Mouse (Mus musculus) ES-E14 (cell line): ENCODE data around the gene Blvra. TPM values are rescaled to one million over a fixed set of nuclear protein-coding genes. Genes with fewer than 3 reads are reported as not detected.

Experiments
- DNase-seq: peaks from one replicate; pipeline ENCODE4 v3.0.0-alpha.2; 2013; ENCODE audit warnings: low read depth, low spot score
- H3K27ac ChIP-seq: 2 replicates; pipeline ENCODE4 v1.5.1; 2012; ENCODE audit warnings: low read depth, mild to moderate bottlenecking, low read length, moderate library complexity, mixed read lengths; ENCODE audit not compliant: poor library complexity, insufficient read depth, severe bottlenecking
- H3K36me3 ChIP-seq: 2 replicates; pipeline ENCODE4 v1.6.1; 2012; ENCODE audit warnings: mild to moderate bottlenecking, low read length, moderate library complexity, mixed read lengths; ENCODE audit not compliant: control insufficient read depth, poor library complexity, insufficient read depth, severe bottlenecking
- H3K4me1 ChIP-seq, 2 experiments: fragments of 150-350 bp in 1 of 2; sonication (generic) in 1 of 2; 2 replicates each; pipeline ENCODE4 v1.6.1; 2012; ENCODE audit warnings: low read length in 2 of 2, mild to moderate bottlenecking in 1 of 2, mixed read lengths in 1 of 2; ENCODE audit not compliant: control insufficient read depth in 2 of 2, insufficient read depth in 2 of 2, poor library complexity in 1 of 2
- H3K4me3 ChIP-seq, 2 experiments: fragments of 150-350 bp in 1 of 2; sonication (generic) in 1 of 2; 2 replicates each; pipeline ENCODE4 v1.5.1; 2012; ENCODE audit warnings: low read length in 2 of 2, low read depth in 1 of 2, mild to moderate bottlenecking in 1 of 2, mixed read lengths in 1 of 2; ENCODE audit not compliant: insufficient read depth in 1 of 2, poor library complexity in 1 of 2, severe bottlenecking in 1 of 2
- H3K9ac ChIP-seq: 2 replicates; pipeline ENCODE4 v1.6.1; 2012; ENCODE audit warnings: low read depth, mild to moderate bottlenecking, low read length, mixed read lengths; ENCODE audit not compliant: poor library complexity, insufficient read depth, severe bottlenecking
- H3K9me3 ChIP-seq: fragments of 150-350 bp; sonication (generic); 2 replicates; pipeline ENCODE4 v1.6.1; 2012; ENCODE audit warnings: low read depth, mild to moderate bottlenecking, low read length; ENCODE audit not compliant: control insufficient read depth, insufficient read depth
- CHD2 ChIP-seq: IDR thresholded peaks from 2 replicates; pipeline ENCODE4 v1.6.1; 2014; ENCODE audit warnings: mild to moderate bottlenecking, low read depth, low read length, inconsistent platforms
- HCFC1 ChIP-seq: IDR thresholded peaks from 2 replicates; pipeline ENCODE4 v1.6.1; 2012; ENCODE audit warnings: low read length, inconsistent platforms, borderline replicate concordance; ENCODE audit not compliant: insufficient read depth
- MAFK ChIP-seq: IDR thresholded peaks from 2 replicates; pipeline ENCODE4 v1.6.1; 2014; ENCODE audit warnings: mild to moderate bottlenecking, low read depth, low read length, inconsistent platforms; ENCODE audit not compliant: insufficient read depth
- ZC3H11A ChIP-seq: IDR thresholded peaks from 2 replicates; pipeline ENCODE4 v1.6.1; 2012; ENCODE audit warnings: low read depth, mild to moderate bottlenecking, inconsistent platforms, low read length, borderline replicate concordance
- ZNF384 ChIP-seq: IDR thresholded peaks from 2 replicates; pipeline ENCODE4 v1.6.1; 2012; ENCODE audit warnings: low read depth, low read length, inconsistent platforms
- in situ Hi-C, 2 experiments: fragments of 600-800 bp; cut with MboI; formaldehyde crosslinking; loops; one replicate each; pipeline ENCODE4 v1.15.1; 2025; ENCODE audit warnings: low sequenced_read_pairs in 2 of 2, inconsistent platforms in 1 of 2; ENCODE audit not compliant: unreplicated experiment in 2 of 2
- total RNA-seq: library from RNA; depleted of rRNA; stranded (reverse); fragments of 300-350 nt; gene quantifications from 2 replicates; pipeline ENCODE4 v1.2.3, GENCODE M21; 2012

The Blvra gene
- total RNA-seq, 1 experiment = 11.6 TPM

DNA sequence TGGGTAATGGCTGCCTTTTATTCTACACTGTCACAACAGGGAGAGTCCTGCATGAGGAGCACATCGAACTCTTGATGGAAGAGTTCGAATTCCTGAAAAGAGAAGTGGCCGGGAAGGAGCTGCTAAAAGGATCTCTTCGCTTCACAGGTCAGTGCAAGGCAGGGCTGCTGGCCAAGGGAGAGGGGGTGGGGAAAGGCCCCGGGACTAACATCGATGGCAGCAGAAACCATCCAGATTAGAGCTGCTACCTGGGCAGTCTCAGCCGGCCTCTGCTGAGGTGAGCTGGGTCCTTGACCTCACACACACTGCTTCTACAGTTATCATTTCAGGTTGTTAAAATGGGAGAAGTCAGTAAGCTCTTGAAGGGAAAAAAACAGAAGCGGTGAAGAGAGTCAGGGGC lies 21.5 kb downstream of the Blvra start:
- in situ Hi-C loops = no loop called here
- H3K36me3 ChIP-seq = peaks cover 4% of the 10 kb centered on the region; the same call in 1 of the 2 replicates
- no peak overlapping the region for H3K9ac ChIP-seq
- no peak for DNase-seq
- H3K4me3 ChIP-seq = no peak overlapping the region
- no peaks in the 10 kb centered on the region for H3K9me3 ChIP-seq
- H3K27ac ChIP-seq = no peak overlapping the region
- TF ChIP-seq HCFC1 (no peak), CHD2 (no peak), ZNF384 (no peak), MAFK (no peak), ZC3H11A (no peak)
- H3K4me1 ChIP-seq = peaks cover 0 to 3% of the 10 kb centered on the region in 2 experiments; a peak in 1 of 4 replicates

DNA sequence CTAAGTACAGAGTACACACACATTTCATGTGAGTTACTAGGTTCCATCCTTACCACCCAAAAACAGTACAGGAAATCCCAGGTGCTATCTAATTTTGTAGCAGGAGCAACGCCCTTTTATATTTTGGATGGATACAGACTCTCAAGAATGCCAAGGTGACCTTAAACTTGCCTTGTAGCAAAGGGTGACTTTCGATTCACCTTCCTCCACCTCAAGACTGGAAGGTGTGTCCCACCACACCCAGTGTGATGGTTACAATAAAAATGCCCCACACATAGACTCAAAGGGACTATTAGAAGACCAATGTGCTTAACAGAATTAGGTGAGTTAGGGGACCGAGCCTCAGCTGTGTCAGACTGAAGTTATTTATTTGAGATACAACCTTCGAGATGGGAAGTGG lies 38.5 kb downstream of the Blvra start:
- H3K36me3 ChIP-seq = peaks cover 51% of the 10 kb centered on the region
- H3K27ac ChIP-seq = no peak overlapping the region
- no peak overlapping the region for H3K9ac ChIP-seq
- H3K9me3 ChIP-seq = no peaks in the 10 kb centered on the region; the same call in 1 of the 2 replicates
- H3K4me1 ChIP-seq = peaks cover 0 to 5% of the 10 kb centered on the region in 2 experiments; a peak in 3 of 4 replicates
- no peak for TF ChIP-seq HCFC1
- no peak for TF ChIP-seq ZC3H11A
- no peak for TF ChIP-seq ZNF384
- no peak for TF ChIP-seq MAFK
- no peak for TF ChIP-seq CHD2
- in situ Hi-C loops = no loop called here
- H3K4me3 ChIP-seq = no peak overlapping the region
- DNase-seq = peak; percentile 12

DNA sequence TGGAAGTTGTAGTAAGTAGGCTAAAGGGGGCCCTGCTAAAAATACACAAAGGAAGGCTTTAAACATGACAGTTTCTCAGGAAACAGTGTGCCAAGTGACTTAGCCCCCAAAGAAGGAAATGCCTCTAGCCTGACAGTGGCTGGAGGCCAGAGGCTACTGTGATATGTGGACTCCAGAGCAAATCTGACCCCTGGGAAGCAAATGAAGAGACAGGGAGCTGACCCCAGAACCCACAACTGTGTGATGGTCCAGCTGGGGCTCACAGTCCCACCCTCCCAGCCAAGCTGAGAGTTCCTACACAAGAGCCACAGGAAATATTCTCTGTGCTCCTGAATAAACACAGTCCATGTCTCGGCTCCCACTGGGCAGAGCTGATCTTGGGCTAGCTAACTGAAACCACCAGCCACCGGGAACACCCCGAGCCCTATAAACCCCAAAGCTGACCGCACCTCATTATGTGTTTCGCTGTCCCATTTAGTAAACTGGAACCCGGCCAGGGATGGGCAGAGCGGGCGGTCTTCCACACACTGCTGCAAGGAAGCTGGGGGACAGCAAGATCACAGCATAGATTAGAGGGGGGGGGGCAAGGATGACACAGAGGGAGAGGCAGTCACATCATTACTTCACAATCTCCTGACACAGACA lies 51.2 kb downstream of the Blvra start:
- no peaks in the 10 kb centered on the region for H3K4me1 ChIP-seq
- H3K4me3 ChIP-seq = no peak overlapping the region
- peaks cover 51% of the 10 kb centered on the region for H3K36me3 ChIP-seq
- DNase-seq = no peak
- no peak for TF ChIP-seq MAFK
- no peak for TF ChIP-seq ZNF384
- no peak for TF ChIP-seq HCFC1
- no peak for TF ChIP-seq CHD2
- no peak overlapping the region for H3K9ac ChIP-seq
- no peaks in the 10 kb centered on the region for H3K9me3 ChIP-seq
- H3K27ac ChIP-seq = no peak overlapping the region
- in situ Hi-C loops = no loop called here

DNA sequence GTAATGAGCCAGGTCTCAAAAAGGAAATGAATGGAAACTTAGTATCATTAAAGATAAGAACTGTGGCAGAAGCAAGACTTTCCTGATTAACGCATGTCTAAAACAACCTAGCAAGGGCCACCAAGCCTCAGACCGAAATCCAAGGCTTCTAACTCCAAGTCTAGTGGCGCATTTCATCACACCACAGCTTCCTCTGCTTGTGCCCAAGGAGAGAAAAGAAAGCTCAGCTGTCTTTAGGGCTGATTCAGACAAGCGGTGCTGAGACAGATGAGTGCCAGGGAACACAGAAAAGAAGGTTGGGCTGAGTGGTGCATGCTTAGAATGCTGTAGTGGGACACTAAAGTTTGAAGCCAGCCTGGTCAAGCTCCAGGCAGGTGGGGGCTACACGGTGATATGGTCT lies 58.5 kb downstream of the Blvra start:
- no peak overlapping the region for H3K9ac ChIP-seq
- in situ Hi-C loops = no loop called here
- no peak overlapping the region for H3K27ac ChIP-seq
- no peaks in the 10 kb centered on the region for H3K9me3 ChIP-seq
- peaks cover 22% of the 10 kb centered on the region for H3K36me3 ChIP-seq
- DNase-seq = no peak
- TF ChIP-seq ZNF384 (no peak), CHD2 (no peak), MAFK (no peak), ZC3H11A (no peak), HCFC1 (no peak)
- H3K4me1 ChIP-seq = peaks cover 1 to 12% of the 10 kb centered on the region in 2 experiments; a peak in 2 of 4 replicates
- no peak overlapping the region for H3K4me3 ChIP-seq
